Mouse (Mus musculus) mesoderm, embryonic 11.5 days (tissue): ENCODE results near the gene Xlr5c.
"Not testable (repeated sequence)": the region's sequence is repeated elsewhere in the genome, so short reads cannot be mapped to it uniquely, and the experiment has no call there.

Experiments
- DNase-seq: peaks from one replicate; pipeline ENCODE4 v3.0.0-alpha.2; 2012; ENCODE audit warnings: low read depth, low spot score

Gene Xlr5c

DNA sequence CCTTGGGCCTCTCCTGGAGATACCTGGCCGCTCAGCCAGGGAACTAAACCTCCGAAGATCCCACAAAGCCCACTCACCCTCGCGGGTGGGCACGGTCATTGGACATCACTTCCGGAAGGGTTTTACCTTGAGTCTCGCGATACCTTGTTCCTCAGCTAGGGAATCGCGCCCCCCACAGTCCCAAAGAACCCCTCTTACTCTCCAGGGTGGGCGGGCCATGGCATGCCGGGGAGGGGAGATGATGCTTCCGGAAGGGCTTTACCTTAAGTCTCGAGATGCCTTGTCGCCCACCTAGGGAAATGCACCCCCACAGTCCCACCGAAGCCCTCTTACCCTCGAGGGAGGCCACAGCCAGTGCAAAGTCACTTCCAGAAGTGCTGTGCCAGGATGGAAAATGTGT lies at the start of gene Xlr5c, which contains the start of gene Xlr5a:
Gene Xlr5c, minus strand, starts transcription at position 101 of the 400 bp plus-strand sequence.
Gene Xlr5a, minus strand, starts transcription at position 101 of the 400 bp plus-strand sequence.
- DNase-seq = not testable (repeated sequence)

DNA sequence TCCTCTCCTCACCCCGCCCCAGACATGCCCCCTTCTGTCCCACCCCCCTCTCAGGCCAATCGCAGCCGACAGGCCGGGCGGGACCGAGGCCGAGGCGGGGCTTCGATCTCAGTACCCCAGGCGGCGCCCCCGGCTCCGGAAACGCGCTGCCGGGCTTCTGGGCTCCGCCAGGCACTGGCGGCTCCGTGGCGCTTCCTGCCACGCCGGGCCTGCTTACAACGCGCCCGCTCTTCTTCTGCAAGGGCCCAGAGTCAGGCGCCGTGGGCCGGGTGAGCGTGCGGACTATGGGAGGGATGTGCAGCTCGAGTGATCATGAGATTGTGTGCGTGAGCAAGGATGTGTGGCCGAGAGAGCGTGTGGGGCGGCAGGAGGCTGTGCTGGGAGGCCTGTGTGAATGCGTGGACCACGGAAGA lies 49.7 kb upstream of the Xlr5c start, which contains the start of gene Zfp275:
Gene Zfp275, plus strand, starts transcription at position 139 of the 413 bp plus-strand sequence.
- DNase-seq = peak; percentile 73

DNA sequence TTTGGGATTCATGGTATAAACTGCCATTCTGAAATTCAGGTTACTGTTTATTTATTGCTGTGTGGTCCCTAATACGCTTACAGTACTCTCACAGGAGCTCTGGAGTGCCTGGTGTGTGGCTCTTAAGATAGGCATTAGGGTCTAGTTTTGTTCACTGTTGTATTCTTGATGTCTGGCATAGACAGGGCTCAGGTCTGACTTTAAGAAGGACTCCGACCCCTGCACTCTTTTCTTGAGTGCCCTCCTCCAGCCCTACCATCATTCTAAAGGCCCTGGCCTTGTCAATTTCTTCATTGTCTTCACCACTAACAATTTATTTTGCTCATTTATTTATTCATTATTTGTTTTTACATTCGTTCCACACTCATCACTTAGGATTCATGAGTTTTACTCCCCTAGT lies 49.3 kb upstream of the Xlr5c start:
- DNase-seq = no peak

DNA sequence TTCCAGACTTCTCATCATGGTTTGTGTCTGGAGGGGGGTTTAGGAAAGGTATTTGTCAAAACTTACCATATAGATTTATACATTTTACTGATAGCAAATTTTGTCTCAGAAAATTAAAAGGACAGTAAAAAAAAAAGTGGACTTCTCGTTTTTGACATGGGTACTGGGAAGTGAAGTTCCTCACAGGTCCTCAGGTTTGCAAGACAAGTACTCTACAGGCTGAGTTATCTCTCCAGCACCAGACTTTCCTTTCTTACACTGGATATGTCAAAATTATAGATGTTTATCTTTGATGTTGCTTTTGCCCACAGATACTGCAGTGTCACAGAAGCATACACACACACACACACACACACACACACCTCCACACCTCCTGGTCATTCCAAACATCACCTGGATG lies 48.7 kb upstream of the Xlr5c start:
- DNase-seq = no peak

DNA sequence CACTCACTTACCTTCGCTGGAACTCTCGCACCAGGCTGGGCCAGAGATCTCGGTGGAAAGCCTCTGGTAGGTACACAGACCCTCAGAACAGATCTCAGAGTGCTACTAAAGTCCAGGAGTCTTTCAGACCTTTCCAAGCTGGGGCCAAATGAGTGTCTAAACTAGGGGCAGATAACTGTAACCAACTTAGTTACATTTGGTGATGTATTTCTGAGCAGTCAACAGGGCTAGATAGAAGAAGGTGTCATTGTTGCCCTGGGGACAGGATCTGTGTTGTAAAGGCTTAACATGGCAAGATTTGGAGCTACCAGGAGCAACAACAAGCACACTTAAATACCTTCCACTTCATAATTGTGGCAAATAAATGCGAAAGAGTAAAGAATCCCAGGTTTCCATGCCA lies 44.0 kb upstream of the Xlr5c start, which contains the start of gene Gm45015:
Gene Gm45015, minus strand, starts transcription at position 101 of the 400 bp plus-strand sequence.
- no peak for DNase-seq

DNA sequence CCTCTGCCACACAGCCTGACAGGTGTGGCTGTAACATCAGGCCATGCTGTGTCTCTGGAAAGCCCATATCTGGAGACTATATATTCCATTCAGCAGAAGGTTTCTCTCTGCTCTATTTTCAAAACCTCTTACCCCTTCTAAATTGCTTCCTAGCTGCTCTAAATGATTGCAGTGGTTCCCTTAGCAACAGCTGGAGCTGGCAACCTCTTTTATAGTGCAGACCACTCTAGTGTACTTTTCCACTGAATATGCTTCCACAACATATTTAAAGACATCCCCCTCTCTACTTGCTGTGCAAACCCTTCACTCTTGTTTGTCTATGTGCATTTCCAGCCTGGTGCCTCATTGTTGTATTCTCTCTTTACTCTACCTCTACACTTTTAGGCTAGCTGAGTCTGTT lies 40.8 kb upstream of the Xlr5c start:
- DNase-seq = no peak

DNA sequence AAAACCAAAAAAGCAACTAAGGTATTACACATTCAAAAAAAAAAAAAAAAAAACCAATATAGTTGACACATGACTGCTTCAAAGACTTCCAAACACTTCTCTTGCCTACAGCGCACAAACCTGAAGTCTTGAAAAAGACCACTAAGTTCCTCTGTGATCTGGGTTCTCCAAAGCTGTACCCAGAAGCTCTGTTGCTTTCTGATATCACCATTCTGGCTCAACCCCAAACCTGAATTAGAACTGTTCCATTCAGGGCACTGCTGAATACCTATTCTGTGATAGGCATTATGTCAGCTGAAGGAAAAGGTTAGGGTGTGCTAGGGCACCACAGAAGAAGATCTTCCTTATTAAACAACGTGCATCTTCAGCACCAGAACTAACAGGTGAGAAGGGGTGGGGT lies 34.4 kb upstream of the Xlr5c start:
- no peak for DNase-seq

DNA sequence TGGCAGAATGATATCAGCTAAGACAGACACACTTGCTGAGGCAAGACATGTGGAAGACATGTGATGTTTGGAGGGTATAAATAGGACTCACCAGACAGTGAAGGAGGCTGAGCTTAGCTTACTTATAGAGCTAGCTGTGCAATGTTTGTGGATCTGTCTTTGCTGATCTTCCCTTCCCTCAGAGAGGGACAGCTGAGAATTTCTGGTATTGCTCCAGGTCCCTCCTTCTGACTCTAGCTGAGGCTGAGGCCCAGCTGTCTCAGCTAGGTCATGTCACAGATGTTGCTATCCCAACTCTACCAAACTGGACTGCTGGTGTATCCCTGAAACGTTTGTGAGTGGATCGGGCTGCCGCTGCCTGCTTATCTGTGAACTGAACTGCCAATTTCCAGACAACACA lies 28.3 kb upstream of the Xlr5c start:
- DNase-seq = no peak

DNA sequence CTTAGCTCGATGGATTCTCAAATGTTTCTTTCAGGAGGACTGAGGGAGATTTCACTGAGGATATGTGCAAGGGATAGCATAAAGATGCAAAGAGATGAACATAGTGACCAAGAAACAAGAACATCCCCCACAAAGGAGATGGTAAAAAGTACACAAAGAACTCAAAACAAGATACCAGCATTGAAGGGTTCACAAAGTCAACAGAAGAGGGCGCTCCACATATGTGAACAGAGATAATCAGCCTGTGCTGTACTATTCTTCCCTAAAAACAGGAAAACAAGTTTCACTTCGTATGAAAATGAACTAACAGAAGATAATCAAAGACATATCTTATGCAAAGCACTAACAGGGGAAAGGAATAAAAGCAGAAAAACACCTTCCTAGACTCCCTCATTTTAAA lies 19.7 kb upstream of the Xlr5c start:
- DNase-seq = peak; percentile 12

DNA sequence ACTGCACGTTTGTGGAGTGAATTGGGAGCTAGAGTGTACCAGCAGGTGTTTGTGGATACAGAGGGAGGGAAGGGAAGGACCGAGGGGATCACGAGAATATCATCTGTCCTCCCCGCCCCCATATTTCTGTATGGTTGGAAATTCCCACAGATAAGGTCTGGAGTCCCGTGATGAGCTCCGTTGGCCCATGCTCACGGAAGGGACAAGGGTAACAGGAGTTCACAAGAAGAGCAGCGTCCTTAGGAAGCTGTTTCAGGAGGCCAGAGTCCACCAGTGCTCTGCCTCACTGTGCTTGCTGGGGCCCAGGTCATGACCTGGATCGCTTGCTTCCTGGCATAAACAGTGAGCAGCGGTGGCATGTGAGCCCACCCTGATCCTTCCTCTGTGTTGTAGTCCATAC lies 3.0 kb upstream of the Xlr5c start:
- not testable (repeated sequence) for DNase-seq

DNA sequence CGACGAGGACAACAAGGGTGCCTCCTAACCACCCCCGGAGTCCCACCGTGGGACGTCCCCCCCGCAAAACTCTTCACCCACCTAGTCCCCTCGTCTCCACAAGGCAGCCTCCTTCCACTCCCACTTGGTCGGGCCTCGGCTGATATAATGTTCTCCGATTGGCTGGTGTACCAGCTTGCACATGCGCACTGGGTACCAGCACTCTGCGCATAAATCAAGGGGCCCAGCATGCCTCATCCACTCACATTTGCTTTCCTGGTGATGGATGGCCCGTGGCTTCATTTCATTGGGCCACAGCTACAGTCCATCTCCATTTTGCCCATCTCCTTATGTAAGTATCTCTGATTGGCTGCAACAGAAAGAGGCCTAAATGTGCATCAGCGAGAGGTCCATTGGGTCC lies 27.5 kb downstream of the Xlr5c start, which contains the start of gene Xlr3c:
Gene Xlr3c, minus strand, starts transcription at position 121 of the 400 bp plus-strand sequence.
- DNase-seq = not testable (repeated sequence)

DNA sequence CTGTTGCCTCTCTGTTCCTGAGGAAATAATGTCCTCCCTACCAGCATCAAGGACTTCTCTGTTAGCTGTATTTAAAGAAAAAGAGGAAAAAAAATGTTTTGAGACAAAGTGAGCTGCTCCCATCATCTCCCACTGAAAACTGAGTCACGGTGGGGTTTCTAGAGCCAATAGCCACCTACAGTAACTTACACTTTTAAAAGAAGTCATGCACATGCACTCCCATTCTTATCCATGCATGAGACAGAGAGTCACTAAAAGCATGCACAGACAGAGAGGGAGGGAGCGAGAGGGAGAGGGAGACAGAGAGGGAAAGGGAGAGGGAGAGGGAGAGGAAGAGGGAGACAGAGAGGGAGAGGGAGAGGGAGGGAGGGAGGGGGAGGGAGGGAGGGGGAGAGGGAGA lies 30.3 kb downstream of the Xlr5c start:
- DNase-seq = not testable (repeated sequence)

DNA sequence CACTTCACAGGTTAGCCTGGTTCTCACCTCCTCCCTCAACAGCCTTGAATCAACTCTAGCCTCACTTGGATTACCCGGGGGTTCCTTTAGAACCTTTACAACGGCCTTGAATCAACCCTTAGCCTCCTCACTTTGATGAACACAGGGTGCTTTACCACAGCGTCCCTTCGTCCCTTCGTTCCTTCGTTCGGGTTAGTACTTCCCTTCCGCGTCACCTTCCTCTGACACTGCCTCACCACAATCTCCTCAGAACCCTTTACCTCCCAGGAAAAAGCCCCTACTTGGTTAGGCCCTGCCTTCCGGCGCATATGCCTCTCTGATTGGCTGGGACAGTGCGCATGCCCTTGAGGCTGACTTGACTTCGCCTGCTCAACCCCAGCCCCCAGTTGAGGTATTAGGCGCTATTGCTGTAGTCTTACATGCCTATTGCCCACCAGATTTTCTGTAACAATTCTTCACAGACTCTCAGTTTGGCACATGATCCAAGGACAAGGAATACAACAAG lies 49.9 kb downstream of the Xlr5c start, which contains the start of gene Xlr4c:
Gene Xlr4c, minus strand, starts transcription at position 310 of the 505 bp plus-strand sequence.
- DNase-seq = not testable (repeated sequence)
